ENCODE assay signal across 26 mouse cellular contexts in the genomic region with DNA sequence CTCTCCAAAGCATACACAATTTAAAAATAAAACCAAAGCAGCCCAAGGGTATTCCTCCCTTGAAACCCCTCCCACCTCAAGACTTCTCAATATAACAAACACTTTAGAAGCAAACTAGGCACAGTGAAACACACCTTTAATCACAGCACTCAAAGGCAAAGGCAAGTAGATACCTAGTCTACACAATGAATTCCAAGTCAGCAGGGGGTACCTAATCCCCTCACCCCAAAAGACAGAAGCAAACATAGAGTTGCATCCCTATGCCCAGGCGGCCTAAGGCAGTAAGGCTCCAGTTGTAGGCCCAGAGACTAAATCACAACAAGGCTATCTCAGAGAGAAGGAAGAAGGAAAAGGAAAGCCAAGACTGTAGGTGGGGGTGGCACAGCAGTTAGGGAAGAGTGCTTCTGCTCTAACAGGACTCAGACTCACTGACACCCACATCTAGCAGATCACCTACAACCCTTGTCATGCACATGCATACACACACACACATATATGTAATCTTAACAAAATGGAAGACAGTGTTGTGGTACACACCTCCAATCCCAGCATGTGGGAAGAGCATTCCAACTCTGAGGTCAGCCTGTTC.
"Had no signal": no experiment of that assay in that cellular context is flagged by ENCODE, and none has a peak within 500 bp of the region (broad histone marks: within the 10 kb centered on the region; RNA-seq: fewer than 3 reads in every experiment).

No protein-coding gene starts in this region.

- H3K27ac ChIP-seq: heart, embryonic 10.5 days; heart, embryonic 13.5 days; heart, embryonic 15.5 days; hindbrain, embryonic 13.5 days; hindbrain, embryonic 15.5 days; hindbrain, postnatal 0 days; kidney, embryonic 15.5 days; kidney, postnatal 0 days; limb, embryonic 10.5 days; limb, embryonic 12.5 days; liver, embryonic 13.5 days had no signal

- H3K9ac ChIP-seq: heart, embryonic 13.5 days; heart, embryonic 15.5 days; hindbrain, embryonic 13.5 days; hindbrain, embryonic 15.5 days; kidney, embryonic 15.5 days; limb, embryonic 12.5 days; liver, embryonic 13.5 days had no signal

- H3K36me3 ChIP-seq: heart, embryonic 15.5 days; hindbrain, embryonic 13.5 days had no signal

- H3K27me3 ChIP-seq: heart, embryonic 13.5 days; heart, embryonic 15.5 days; hindbrain, embryonic 13.5 days; hindbrain, embryonic 15.5 days; kidney, embryonic 15.5 days; limb, embryonic 12.5 days; liver, embryonic 13.5 days had no signal

- H3K4me2 ChIP-seq: heart, embryonic 13.5 days; heart, embryonic 15.5 days; hindbrain, embryonic 13.5 days; hindbrain, embryonic 15.5 days; kidney, embryonic 15.5 days; limb, embryonic 12.5 days; liver, embryonic 11.5 days; liver, embryonic 13.5 days had no signal

- DNase-seq: gastrocnemius, postnatal 14 days; gastrocnemius, postnatal 36 days; heart, adult 18-20 months; heart, postnatal 14 days; heart, postnatal 36 days; kidney, adult 11 months; kidney, adult 2 months; kidney, adult 9 months; kidney, postnatal 14 days; kidney, postnatal 36 days; layer of hippocampus, adult 9-11 months; layer of hippocampus, postnatal 36 days; liver; liver, embryonic 13.5 days had no signal

- H3K9me3 ChIP-seq: heart, embryonic 10.5 days; heart, embryonic 13.5 days; heart, embryonic 15.5 days; hindbrain, embryonic 13.5 days; hindbrain, embryonic 15.5 days; kidney, embryonic 15.5 days; limb, embryonic 10.5 days; limb, embryonic 12.5 days; liver, embryonic 13.5 days had no signal

- ATAC-seq: hindbrain, postnatal 0 days; intestine, embryonic 16.5 days had no signal

- H3K4me3 ChIP-seq: heart, embryonic 10.5 days; heart, embryonic 13.5 days; heart, embryonic 15.5 days; hindbrain, embryonic 13.5 days; hindbrain, embryonic 15.5 days; kidney, embryonic 15.5 days; limb, embryonic 10.5 days; limb, embryonic 12.5 days; liver, embryonic 13.5 days had no signal
